Mouse (Mus musculus) lung, embryonic 15.5 days (tissue): Measurements from ENCODE around the gene Fstl4. TPM values are rescaled to one million over a fixed set of nuclear protein-coding genes. Genes with fewer than 3 reads are reported as not detected.

Source experiments
- ATAC-seq: fragments of 200-750 bp; cut with Nextera tagmentation; 2 replicates; pipeline ENCODE4 v1.8.0; 2017; ENCODE audit warnings: moderate number of reproducible peaks, borderline replicate concordance; ENCODE audit not compliant: low FRiP score, low TSS enrichment; ENCODE audit errors: extremely low read depth
- H3K27ac ChIP-seq: fragments of 300-500 bp; sonication (generic); 2 replicates; pipeline ENCODE4 v1.5.1; 2015; ENCODE audit warnings: moderate library complexity, mild to moderate bottlenecking, inconsistent platforms
- H3K27me3 ChIP-seq: fragments of 300-500 bp; sonication (generic); 2 replicates; pipeline ENCODE4 v1.6.1; 2015; ENCODE audit warnings: inconsistent platforms
- H3K36me3 ChIP-seq: fragments of 300-500 bp; sonication (generic); 2 replicates; pipeline ENCODE4 v1.6.1; 2015; ENCODE audit warnings: inconsistent platforms
- H3K4me1 ChIP-seq: fragments of 300-500 bp; sonication (generic); 2 replicates; pipeline ENCODE4 v1.6.1; 2015; ENCODE audit warnings: inconsistent platforms
- H3K4me2 ChIP-seq: fragments of 300-500 bp; sonication (generic); 2 replicates; pipeline ENCODE4 v1.6.1; 2015; ENCODE audit warnings: inconsistent platforms, mild to moderate bottlenecking, moderate library complexity
- H3K4me3 ChIP-seq: fragments of 300-500 bp; sonication (generic); 2 replicates; pipeline ENCODE4 v1.5.1; 2015; ENCODE audit warnings: mild to moderate bottlenecking, inconsistent platforms
- H3K9ac ChIP-seq: fragments of 300-500 bp; sonication (generic); 2 replicates; pipeline ENCODE4 v1.6.1; 2015; ENCODE audit warnings: inconsistent platforms
- H3K9me3 ChIP-seq: fragments of 300-500 bp; sonication (generic); 2 replicates; pipeline ENCODE4 v1.6.1; 2016; ENCODE audit warnings: inconsistent platforms
- WGBS: fragments of 180-500 bp; shearing (Covaris S2); methylation state at CpG from one replicate; pipeline ENCODE4 v1.1.7; 2015; 5-methylcytosine and 5-hydroxymethylcytosine counted together
- polyA plus RNA-seq: library from polyadenylated mRNA; unstranded; fragments of >200 nt; fragmentation: Nextera tagmentation; extraction: Ambion mirVana; gene quantifications from 2 replicates; pipeline ENCODE4 v1.2.1, GENCODE M21; 2015

Gene Fstl4
- polyA plus RNA-seq, 1 experiment from 2014 or later, result 10.9 TPM

- H3K4me2 ChIP-seq, result no peak overlapping the region; the same call in 1 of the 2 replicates
Measured at GRCm38 (mm10) chr11:52919231-52919960, 155.0 kb downstream of the Fstl4 start.

GRCm38 (mm10) chr11:52924196-52924595, 159.8 kb downstream of the Fstl4 start:
- H3K9me3 ChIP-seq, result no peaks in the 10 kb centered on the region
- H3K4me2 ChIP-seq, result no peak overlapping the region
- WGBS, result 58% methylated on average over 2 of the region's 2 CpGs
- no peaks in the 10 kb centered on the region for H3K27me3 ChIP-seq
- H3K4me1 ChIP-seq, result peaks cover 8% of the 10 kb centered on the region
- H3K36me3 ChIP-seq, result no peaks in the 10 kb centered on the region
- H3K4me3 ChIP-seq, result no peak overlapping the region
- no peak overlapping the region for H3K27ac ChIP-seq
- ATAC-seq, result no peak
- H3K9ac ChIP-seq, result no peak overlapping the region

More at GRCm38 (mm10) chr11:52919231-52919960, 155.0 kb downstream of the Fstl4 start:
- Histone ChIP-seq H3K9me3 (no peaks in the 10 kb centered on the region), H3K9ac (no peak overlapping the region), H3K36me3 (no peaks in the 10 kb centered on the region), H3K4me1 (peaks cover 10% of the 10 kb centered on the region), H3K4me3 (no peak overlapping the region), H3K27me3 (no peaks in the 10 kb centered on the region), H3K27ac (peak overlapping the region; percentile 54; the same call in 1 of the 2 replicates)
- ATAC-seq, result 0 out of 2 replicates have a peak, but pooled peaks have one; percentile 39
- 14% methylated on average over 15 of the region's 15 CpGs for WGBS

- Histone ChIP-seq H3K9ac (no peak overlapping the region), H3K27me3 (no peaks in the 10 kb centered on the region), H3K9me3 (no peaks in the 10 kb centered on the region), H3K36me3 (no peaks in the 10 kb centered on the region), H3K27ac (no peak overlapping the region), H3K4me1 (no peaks in the 10 kb centered on the region), H3K4me3 (no peak overlapping the region), H3K4me2 (no peak overlapping the region)
- ATAC-seq, result no peak
- 91% methylated on average over 4 of the region's 4 CpGs for WGBS
Measured at GRCm38 (mm10) chr11:52928321-52928720, 163.9 kb downstream of the Fstl4 start.

- ATAC-seq, result no peak
- 48% methylated on average over 12 of the region's 12 CpGs for WGBS
- H3K9ac ChIP-seq, result no peak overlapping the region
Measured at GRCm38 (mm10) chr11:52939336-52940070, 175.1 kb downstream of the Fstl4 start.

GRCm38 (mm10) chr11:52942967-52943366, 178.5 kb downstream of the Fstl4 start:
- no peaks in the 10 kb centered on the region for H3K9me3 ChIP-seq
- H3K4me2 ChIP-seq, result no peak overlapping the region
- H3K9ac ChIP-seq, result no peak overlapping the region
- ATAC-seq, result no peak
- WGBS, result 78% methylated on average over 6 of the region's 6 CpGs
- no peak overlapping the region for H3K27ac ChIP-seq
- no peaks in the 10 kb centered on the region for H3K4me1 ChIP-seq
- no peaks in the 10 kb centered on the region for H3K27me3 ChIP-seq
- H3K36me3 ChIP-seq, result no peaks in the 10 kb centered on the region
- H3K4me3 ChIP-seq, result no peak overlapping the region

More at GRCm38 (mm10) chr11:52939336-52940070, 175.1 kb downstream of the Fstl4 start:
- Histone ChIP-seq H3K27me3 (no peaks in the 10 kb centered on the region), H3K27ac (no peak overlapping the region), H3K9me3 (no peaks in the 10 kb centered on the region), H3K4me2 (no peak overlapping the region), H3K36me3 (no peaks in the 10 kb centered on the region), H3K4me1 (no peaks in the 10 kb centered on the region), H3K4me3 (no peak overlapping the region)

- Histone ChIP-seq H3K36me3 (no peaks in the 10 kb centered on the region), H3K9me3 (no peaks in the 10 kb centered on the region), H3K4me3 (no peak overlapping the region), H3K4me2 (no peak overlapping the region), H3K4me1 (no peaks in the 10 kb centered on the region), H3K27me3 (no peaks in the 10 kb centered on the region), H3K27ac (no peak overlapping the region), H3K9ac (no peak overlapping the region)
- WGBS, result 88% methylated on average over 3 of the region's 3 CpGs
- no peak for ATAC-seq
Measured at GRCm38 (mm10) chr11:52954995-52955394, 190.6 kb downstream of the Fstl4 start.

GRCm38 (mm10) chr11:52968809-52969208, 204.4 kb downstream of the Fstl4 start:
- WGBS, result 57% methylated on average over 9 of the region's 9 CpGs
- Histone ChIP-seq H3K9ac (no peak overlapping the region), H3K27me3 (no peaks in the 10 kb centered on the region), H3K4me2 (no peak overlapping the region), H3K4me3 (no peak overlapping the region), H3K27ac (no peak overlapping the region), H3K36me3 (no peaks in the 10 kb centered on the region), H3K9me3 (no peaks in the 10 kb centered on the region), H3K4me1 (peaks cover 9% of the 10 kb centered on the region; the same call in 1 of the 2 replicates)
- ATAC-seq, result no peak

- 75% methylated on average over 6 of the region's 6 CpGs for WGBS
- no peaks in the 10 kb centered on the region for H3K27me3 ChIP-seq
- no peak overlapping the region for H3K4me2 ChIP-seq
- H3K4me3 ChIP-seq, result no peak overlapping the region
- no peak overlapping the region for H3K27ac ChIP-seq
- peaks cover 9% of the 10 kb centered on the region; the same call in 1 of the 2 replicates for H3K4me1 ChIP-seq
- H3K9ac ChIP-seq, result no peak overlapping the region
- H3K36me3 ChIP-seq, result no peaks in the 10 kb centered on the region
- H3K9me3 ChIP-seq, result no peaks in the 10 kb centered on the region
- ATAC-seq, result no peak
Measured at GRCm38 (mm10) chr11:52970396-52970795, 206.0 kb downstream of the Fstl4 start.

GRCm38 (mm10) chr11:52986986-52987385, 222.6 kb downstream of the Fstl4 start:
- H3K36me3 ChIP-seq, result no peaks in the 10 kb centered on the region
- ATAC-seq, result no peak
- H3K9me3 ChIP-seq, result 0 out of 2 replicates have a peak, but pooled peaks cover 2% of the 10 kb centered on the region
- H3K27me3 ChIP-seq, result no peaks in the 10 kb centered on the region
- no peaks in the 10 kb centered on the region for H3K4me1 ChIP-seq
- H3K4me3 ChIP-seq, result no peak overlapping the region
- no peak overlapping the region for H3K27ac ChIP-seq
- no peak overlapping the region for H3K4me2 ChIP-seq
- 76% methylated on average over 8 of the region's 8 CpGs for WGBS
- no peak overlapping the region for H3K9ac ChIP-seq

- no peaks in the 10 kb centered on the region for H3K4me1 ChIP-seq
- no peak overlapping the region for H3K4me2 ChIP-seq
- 85% methylated on average over 5 of the region's 5 CpGs for WGBS
- H3K27me3 ChIP-seq, result no peaks in the 10 kb centered on the region
- H3K36me3 ChIP-seq, result no peaks in the 10 kb centered on the region
- no peak overlapping the region for H3K9ac ChIP-seq
- no peak for ATAC-seq
- no peak overlapping the region for H3K4me3 ChIP-seq
- no peak overlapping the region for H3K27ac ChIP-seq
- no peaks in the 10 kb centered on the region for H3K9me3 ChIP-seq
Measured at GRCm38 (mm10) chr11:52994688-52995087, 230.3 kb downstream of the Fstl4 start.

GRCm38 (mm10) chr11:52996434-52997093, 232.1 kb downstream of the Fstl4 start:
- ATAC-seq, result no peak; the same call in 1 of the 2 replicates
- H3K9me3 ChIP-seq, result no peaks in the 10 kb centered on the region
- peak overlapping the region; percentile 4; the same call in 1 of the 2 replicates for H3K4me2 ChIP-seq
- no peaks in the 10 kb centered on the region for H3K27me3 ChIP-seq
- H3K27ac ChIP-seq, result peak overlapping the region; percentile 75
- H3K36me3 ChIP-seq, result no peaks in the 10 kb centered on the region
- no peak overlapping the region for H3K9ac ChIP-seq
- 59% methylated on average over 16 of the region's 16 CpGs for WGBS
- no peaks in the 10 kb centered on the region for H3K4me1 ChIP-seq
- no peak overlapping the region for H3K4me3 ChIP-seq
